ENCODE assay signal across 9 mouse cellular contexts in the genomic region with DNA sequence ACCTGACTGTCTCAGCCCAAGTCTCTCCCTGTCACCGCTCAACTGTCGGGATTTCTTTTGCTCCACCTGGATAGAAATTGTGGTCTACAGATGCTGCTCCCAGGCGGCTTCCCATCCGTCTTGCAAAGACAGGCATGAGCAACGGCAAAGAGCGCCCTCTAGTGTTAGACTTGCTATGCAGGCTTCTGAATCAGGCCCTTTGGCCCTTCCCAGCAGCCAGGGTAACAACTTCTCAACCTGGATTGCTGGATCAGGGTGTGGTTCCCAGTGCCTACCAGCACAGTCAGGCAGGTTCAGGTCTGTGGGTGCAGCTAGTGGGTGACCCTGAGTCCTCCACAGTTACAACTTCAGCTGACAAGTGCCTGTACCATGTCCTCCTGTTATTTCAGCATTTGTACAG. TPM values are rescaled to one million over a fixed set of nuclear protein-coding genes. Genes with fewer than 3 reads are reported as not detected.
DNase-seq lines count a peak whose midpoint lies in the region; ATAC-seq and TF ChIP-seq lines count a peak whose summit lies in the region.
"Had no signal": no experiment of that assay in that cellular context is flagged by ENCODE, and none has a peak within 500 bp of the region (broad histone marks: within the 10 kb centered on the region; RNA-seq: fewer than 3 reads in every experiment).

No protein-coding gene starts in this region.

- TF ChIP-seq POLR2A in thymus, adult 2 months (IDR thresholded peaks at IDR 0.05; ENCODE audit: control insufficient read depth, extremely low read depth, insufficient read depth, low read length, poor library complexity), result no peak

- H3K27me3 ChIP-seq in thymus, adult 2 months (ENCODE audit: control insufficient read depth, insufficient read depth, low read length), result no peaks in the 10 kb centered on the region
- H3K27me3 ChIP-seq in forebrain, embryonic 16.5 days (replicated peaks; ENCODE audit: control insufficient read depth, insufficient read depth, low read length), result no peaks in the 10 kb centered on the region
- H3K27me3 ChIP-seq in liver, embryonic 11.5 days (replicated peaks; ENCODE audit: control insufficient read depth, insufficient read depth, low read length), result no peaks in the 10 kb centered on the region; the same call in 1 of the 2 replicates

- 0 out of 2 replicates have a peak, but pooled peaks have one; percentile 28 for ATAC-seq in forebrain, embryonic 16.5 days
- ATAC-seq in liver, embryonic 11.5 days (replicated peaks; ENCODE audit: low FRiP score), result no peak; the same call in 1 of the 2 replicates

- no peaks in the 10 kb centered on the region for H3K36me3 ChIP-seq in thymus, adult 2 months (ENCODE audit: control insufficient read depth, insufficient read depth, low read length)
- H3K36me3 ChIP-seq in forebrain, embryonic 16.5 days (ENCODE audit: control insufficient read depth, insufficient read depth), result 0 out of 2 replicates have a peak, but pooled peaks cover 4% of the 10 kb centered on the region
- H3K36me3 ChIP-seq in liver, embryonic 11.5 days (ENCODE audit: control insufficient read depth, insufficient read depth, low read length), result no peaks in the 10 kb centered on the region

- H3K27ac ChIP-seq in thymus, adult 2 months (ENCODE audit: control insufficient read depth, insufficient read depth, low read length), result no peak overlapping the region
- H3K27ac ChIP-seq in forebrain, embryonic 16.5 days (ENCODE audit: low read length), result no peak overlapping the region
- H3K27ac ChIP-seq in liver, embryonic 11.5 days (ENCODE audit: low read depth, low read length), result no peak overlapping the region

- peak; percentile 83 for TF ChIP-seq CTCF in thymus, adult 2 months (IDR thresholded peaks at IDR 0.05; ENCODE audit: borderline replicate concordance, control insufficient read depth, extremely low read depth, insufficient read depth, low read length, poor library complexity)

- no peaks in the 10 kb centered on the region for H3K4me1 ChIP-seq in thymus, adult 2 months (replicated peaks; ENCODE audit: control insufficient read depth, insufficient read depth, low read length)
- no peaks in the 10 kb centered on the region for H3K4me1 ChIP-seq in forebrain, embryonic 16.5 days (replicated peaks; ENCODE audit: control insufficient read depth, insufficient read depth, low read length)
- peaks cover under 1% of the 10 kb centered on the region for H3K4me1 ChIP-seq in liver, embryonic 11.5 days (replicated peaks; ENCODE audit: control insufficient read depth, insufficient read depth, low read length)

- H3K9me3 ChIP-seq in forebrain, embryonic 16.5 days (ENCODE audit: control insufficient read depth, low read length), result no peaks in the 10 kb centered on the region
- no peaks in the 10 kb centered on the region for H3K9me3 ChIP-seq in liver, embryonic 11.5 days (ENCODE audit: control insufficient read depth, low read length)

- DNase-seq in thymus, adult 2 months, result peak; percentile 45
- no peak for DNase-seq in thymus, adult 18-20 months
- peak; percentile 68 for DNase-seq in c-Kit-positive CD71-positive TER-119-negative erythroid progenitor cells, embryonic 14.5 days (ENCODE audit: low read depth)
- peak; percentile 57 to 84 for DNase-seq in kidney, adult 8-10 months
- peak; percentile 69 for DNase-seq in liver, embryonic 11.5 days (ENCODE audit: low spot score)
- peak; percentile 60 for DNase-seq in ovary, postnatal 36 days (ENCODE audit: low spot score)
- peak; percentile 27 to 31 for DNase-seq in thymus, postnatal 36 days

- H3K4me3 ChIP-seq in thymus, adult 2 months (ENCODE audit: control insufficient read depth, insufficient read depth, low read length), result no peak overlapping the region
- H3K4me3 ChIP-seq in forebrain, embryonic 16.5 days (replicated peaks; ENCODE audit: low read length), result no peak overlapping the region
- H3K4me3 ChIP-seq in liver, embryonic 11.5 days (ENCODE audit: low read depth, low read length), result no peak overlapping the region

- H3K4me2 ChIP-seq in forebrain, embryonic 16.5 days (ENCODE audit: low read length), result no peak overlapping the region
- H3K4me2 ChIP-seq in liver, embryonic 11.5 days, result no peak overlapping the region

- H3K9ac ChIP-seq in forebrain, embryonic 16.5 days (replicated peaks; ENCODE audit: low read depth, low read length), result no peak overlapping the region
- no peak overlapping the region for H3K9ac ChIP-seq in liver, embryonic 11.5 days (ENCODE audit: low read depth, low read length)

- 3% methylated on average over 6 of the region's 6 CpGs for WGBS in thymus, adult 2 months
- WGBS in forebrain, embryonic 16.5 days, result 3% methylated on average over 6 of the region's 6 CpGs
- WGBS in liver, embryonic 11.5 days, result 5% methylated on average over 6 of the region's 6 CpGs

RNA-seq across cellular contexts. Expression of gene Gm853, which starts 23.9 kb away (rescaled TPM):
- 0.13 and 0.32 TPM in 2 replicates for polyA plus RNA-seq in thymus, adult 2 months (2012; rRNA removed)
- 0.09 and 0.20 TPM in 2 replicates for polyA plus RNA-seq in forebrain, embryonic 16.5 days (2015; fragmentation: Nextera tagmentation; extraction: Ambion mirVana)
- not detected in 2 replicates for polyA plus RNA-seq in liver, embryonic 11.5 days (2014; fragmentation: Nextera tagmentation; extraction: Ambion mirVana)
- polyA plus RNA-seq: gonadal fat pad, adult 2 months had no signal

RNA-seq across cellular contexts. Expression of gene Serinc2, which starts 32.9 kb away (rescaled TPM):
- 13.3 and 16.5 TPM in 2 replicates for polyA plus RNA-seq in thymus, adult 2 months (2012; rRNA removed)
- polyA plus RNA-seq in forebrain, embryonic 16.5 days (2015; fragmentation: Nextera tagmentation; extraction: Ambion mirVana), result 80.2 and 80.9 TPM in 2 replicates
- 6.1 and 6.8 TPM in 2 replicates for polyA plus RNA-seq in liver, embryonic 11.5 days (2014; fragmentation: Nextera tagmentation; extraction: Ambion mirVana)

Comparison
In these comparisons a context has a peak if more than half of its experiments do, and no peak if none do; other contexts are left out.
1. DNase-seq: peak in thymus, adult 2 months (single experiment), c-Kit-positive CD71-positive TER-119-negative erythroid progenitor cells, embryonic 14.5 days (single experiment), kidney, adult 8-10 months (2 of 2), liver, embryonic 11.5 days (single experiment), ovary, postnatal 36 days (single experiment) and thymus, postnatal 36 days (2 of 2); none in thymus, adult 18-20 months (0 of 2).